Mouse (Mus musculus): ENCODE data around the gene Rac3. TPM values are rescaled to one million over a fixed set of nuclear protein-coding genes. Genes with fewer than 3 reads are reported as not detected.

Gene Rac3
- polyA plus RNA-seq, 1 experiment = 18.1 TPM

- H3K4me3 ChIP-seq (ENCODE audit: insufficient read depth, low read length) = no peak overlapping the region
- no peak for TF ChIP-seq POLR2A (IDR thresholded peaks at IDR 0.05; ENCODE audit: borderline replicate concordance, low read depth, low read length)
- TF ChIP-seq CTCF (IDR thresholded peaks at IDR 0.05; ENCODE audit: low read depth, low read length) = no peak
- H3K4me1 ChIP-seq (ENCODE audit: control insufficient read depth, insufficient read depth, low read length) = peaks cover 18% of the 10 kb centered on the region
- no peak overlapping the region for H3K27ac ChIP-seq (ENCODE audit: insufficient read depth, low read depth, low read length)
Observed at GRCm38 (mm10) chr11:120684660-120685059, 36.6 kb upstream of the Rac3 start.

DNA sequence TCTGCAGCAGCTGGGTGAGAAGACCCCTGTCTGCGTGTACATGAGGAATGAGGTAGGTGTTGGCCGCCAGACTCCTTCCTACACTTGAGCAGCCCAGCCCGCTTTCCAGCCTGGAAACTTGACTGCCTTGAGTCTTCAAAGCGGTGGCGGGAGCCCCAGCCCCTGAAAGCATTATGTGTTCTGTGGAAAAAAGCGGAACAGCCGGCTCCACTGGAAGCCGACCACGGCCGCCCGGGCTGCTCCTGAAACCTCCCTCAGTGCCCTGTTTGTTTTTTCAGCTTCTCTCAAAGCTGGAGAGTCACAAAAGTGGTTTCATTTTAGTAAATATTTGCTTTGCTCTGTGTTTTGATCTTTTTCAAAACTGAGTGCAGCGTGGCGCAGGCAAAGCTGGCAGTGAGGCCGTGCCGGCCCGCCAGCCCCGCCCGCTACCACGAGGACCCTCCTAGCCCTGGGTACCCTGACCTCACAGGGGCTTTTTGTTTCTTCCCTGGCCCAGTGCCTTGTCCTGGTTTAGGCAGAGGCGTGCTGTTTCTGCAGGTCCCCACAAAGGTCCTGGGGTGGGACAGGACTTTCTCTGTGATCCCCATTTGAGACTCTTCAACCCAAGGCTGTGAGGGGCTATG, 34.5 kb upstream of the Rac3 start:
- H3K4me1 ChIP-seq (ENCODE audit: control insufficient read depth, insufficient read depth, low read length) = peaks cover 22% of the 10 kb centered on the region
- H3K4me3 ChIP-seq (ENCODE audit: insufficient read depth, low read length) = no peak overlapping the region
- no peak overlapping the region for H3K27ac ChIP-seq (ENCODE audit: insufficient read depth, low read depth, low read length)
- TF ChIP-seq POLR2A (IDR thresholded peaks at IDR 0.05; ENCODE audit: borderline replicate concordance, low read depth, low read length) = no peak
- TF ChIP-seq CTCF (IDR thresholded peaks at IDR 0.05; ENCODE audit: low read depth, low read length) = no peak

GRCm38 (mm10) chr11:120689365-120689764, 31.9 kb upstream of the Rac3 start:
- TF ChIP-seq POLR2A (IDR thresholded peaks at IDR 0.05; ENCODE audit: borderline replicate concordance, low read depth, low read length) (no peak), CTCF (IDR thresholded peaks at IDR 0.05; ENCODE audit: low read depth, low read length) (no peak)
- Histone ChIP-seq H3K4me3 (ENCODE audit: insufficient read depth, low read length) (no peak overlapping the region), H3K4me1 (ENCODE audit: control insufficient read depth, insufficient read depth, low read length) (peaks cover 27% of the 10 kb centered on the region), H3K27ac (ENCODE audit: insufficient read depth, low read depth, low read length) (peak overlapping the region; percentile 24; the same call in 1 of the 2 replicates)

DNA sequence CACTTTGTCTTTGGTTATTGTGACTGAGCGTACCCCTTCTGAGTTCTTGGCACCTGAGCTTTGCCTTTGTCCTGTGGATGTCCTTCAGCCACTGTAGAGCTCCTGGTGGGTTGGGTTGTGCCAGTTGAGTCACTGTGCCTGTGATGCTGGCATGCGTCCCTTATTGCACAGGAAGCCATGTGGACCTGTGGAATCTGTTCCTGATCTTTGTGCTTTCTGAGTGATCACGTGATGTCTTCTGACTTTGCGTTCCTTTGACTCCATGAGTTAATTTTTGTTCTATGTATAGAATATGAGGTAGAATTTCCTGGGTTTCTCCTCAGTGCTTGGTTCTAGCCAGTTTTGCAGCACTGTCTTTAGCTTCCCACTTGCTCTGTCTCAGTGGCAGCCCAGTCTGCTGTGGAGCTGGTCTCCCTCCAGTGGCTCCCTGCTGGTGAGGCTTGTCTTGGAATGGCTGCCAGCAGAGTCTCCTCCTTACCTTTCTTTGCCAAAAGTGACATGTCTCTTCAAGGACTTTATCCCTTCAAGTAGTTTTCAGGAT, 28.7 kb upstream of the Rac3 start:
- Histone ChIP-seq H3K4me3 (ENCODE audit: insufficient read depth, low read length) (no peak overlapping the region), H3K4me1 (ENCODE audit: control insufficient read depth, insufficient read depth, low read length) (peaks cover 35% of the 10 kb centered on the region), H3K27ac (ENCODE audit: insufficient read depth, low read depth, low read length) (peak overlapping the region; percentile 28)
- no peak for TF ChIP-seq POLR2A (IDR thresholded peaks at IDR 0.05; ENCODE audit: borderline replicate concordance, low read depth, low read length)

DNA sequence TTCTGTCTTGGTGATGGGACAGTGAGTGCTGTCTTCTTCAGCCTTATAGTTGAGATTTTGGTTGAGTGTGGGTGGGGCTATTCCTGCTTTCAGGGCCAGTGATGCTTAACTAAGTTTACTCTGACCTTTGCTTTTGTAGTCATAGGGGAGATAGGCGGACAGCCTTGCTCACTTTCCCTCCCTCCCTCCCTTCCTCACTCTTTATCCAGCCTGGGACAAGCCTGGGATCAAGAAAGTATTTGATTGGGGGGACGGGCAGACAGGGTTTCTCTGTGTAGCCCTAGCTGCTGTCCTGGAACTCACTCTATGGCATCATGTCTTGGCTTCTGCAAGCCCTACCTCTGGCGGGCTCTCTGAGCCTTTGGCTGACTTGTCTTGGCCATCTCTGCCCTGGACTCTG, 27.8 kb upstream of the Rac3 start:
- Histone ChIP-seq H3K4me1 (ENCODE audit: control insufficient read depth, insufficient read depth, low read length) (peaks cover 42% of the 10 kb centered on the region), H3K4me3 (ENCODE audit: insufficient read depth, low read length) (no peak overlapping the region), H3K27ac (ENCODE audit: insufficient read depth, low read depth, low read length) (no peak overlapping the region)
- TF ChIP-seq POLR2A (IDR thresholded peaks at IDR 0.05; ENCODE audit: borderline replicate concordance, low read depth, low read length) = no peak
- no peak for TF ChIP-seq CTCF (IDR thresholded peaks at IDR 0.05; ENCODE audit: low read depth, low read length)

DNA sequence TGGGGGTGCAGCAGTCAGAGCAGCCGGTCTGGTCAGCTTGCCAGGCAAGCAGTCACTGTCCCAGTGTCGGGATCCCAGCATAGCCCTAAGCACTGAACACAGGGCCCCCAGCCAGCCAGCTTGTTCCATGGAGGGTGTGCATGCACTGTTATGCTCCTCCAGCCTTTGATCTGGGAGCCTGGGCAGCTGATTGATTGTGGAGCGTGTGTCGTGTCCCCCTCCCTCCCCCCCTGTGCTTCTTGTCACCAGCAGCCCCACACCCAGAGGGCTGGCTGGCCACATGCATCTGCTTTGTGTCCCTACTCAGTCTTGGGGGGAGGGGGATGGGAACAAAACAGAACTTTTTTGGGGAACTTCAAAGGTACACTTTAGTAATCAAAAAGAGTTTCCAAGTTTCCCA, 26.1 kb upstream of the Rac3 start:
- no peak overlapping the region for H3K4me3 ChIP-seq (ENCODE audit: insufficient read depth, low read length)
- H3K4me1 ChIP-seq (ENCODE audit: control insufficient read depth, insufficient read depth, low read length) = peaks cover 43% of the 10 kb centered on the region
- H3K27ac ChIP-seq (ENCODE audit: insufficient read depth, low read depth, low read length) = no peak overlapping the region
- TF ChIP-seq CTCF (IDR thresholded peaks at IDR 0.05; ENCODE audit: low read depth, low read length) (no peak), POLR2A (IDR thresholded peaks at IDR 0.05; ENCODE audit: borderline replicate concordance, low read depth, low read length) (no peak)

GRCm38 (mm10) chr11:120695641-120696040, 25.6 kb upstream of the Rac3 start:
- peaks cover 44% of the 10 kb centered on the region for H3K4me1 ChIP-seq (ENCODE audit: control insufficient read depth, insufficient read depth, low read length)
- TF ChIP-seq CTCF (IDR thresholded peaks at IDR 0.05; ENCODE audit: low read depth, low read length) = no peak
- no peak overlapping the region for H3K27ac ChIP-seq (ENCODE audit: insufficient read depth, low read depth, low read length)

DNA sequence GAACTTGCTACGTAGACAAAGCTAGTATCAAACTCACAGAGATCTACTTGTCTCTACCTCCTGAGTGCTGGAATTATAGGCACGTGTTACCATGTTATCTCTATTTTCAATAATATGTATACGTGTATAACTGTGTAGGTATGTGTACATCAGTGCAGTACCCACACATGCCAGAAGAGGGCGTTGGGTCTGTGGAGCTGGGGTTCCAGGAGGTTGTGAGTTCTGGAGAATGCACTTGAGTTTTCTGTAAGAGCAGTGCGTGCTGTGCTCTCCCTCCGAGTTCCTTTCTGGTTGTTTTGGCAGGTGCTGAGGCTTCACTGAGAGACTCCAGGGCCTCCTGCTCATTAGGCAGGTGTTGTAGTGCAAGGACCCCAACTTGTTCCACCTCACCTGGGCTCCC, 24.7 kb upstream of the Rac3 start:
- peaks cover 45% of the 10 kb centered on the region for H3K4me1 ChIP-seq (ENCODE audit: control insufficient read depth, insufficient read depth, low read length)
- no peak overlapping the region for H3K27ac ChIP-seq (ENCODE audit: insufficient read depth, low read depth, low read length)
- no peak for TF ChIP-seq POLR2A (IDR thresholded peaks at IDR 0.05; ENCODE audit: borderline replicate concordance, low read depth, low read length)
- peak; percentile 25; the same call in 1 of the 2 replicates for TF ChIP-seq CTCF (IDR thresholded peaks at IDR 0.05; ENCODE audit: low read depth, low read length)
- no peak overlapping the region for H3K4me3 ChIP-seq (ENCODE audit: insufficient read depth, low read length)

More at GRCm38 (mm10) chr11:120695641-120696040, 25.6 kb upstream of the Rac3 start:
- no peak overlapping the region for H3K4me3 ChIP-seq (ENCODE audit: insufficient read depth, low read length)

GRCm38 (mm10) chr11:120697741-120698140, 23.5 kb upstream of the Rac3 start:
- TF ChIP-seq CTCF (IDR thresholded peaks at IDR 0.05; ENCODE audit: low read depth, low read length) (no peak), POLR2A (IDR thresholded peaks at IDR 0.05; ENCODE audit: borderline replicate concordance, low read depth, low read length) (no peak)
- H3K27ac ChIP-seq (ENCODE audit: insufficient read depth, low read depth, low read length) = peak overlapping the region; percentile 54
- H3K4me1 ChIP-seq (ENCODE audit: control insufficient read depth, insufficient read depth, low read length) = peaks cover 35% of the 10 kb centered on the region
- H3K4me3 ChIP-seq (ENCODE audit: insufficient read depth, low read length) = no peak overlapping the region

DNA sequence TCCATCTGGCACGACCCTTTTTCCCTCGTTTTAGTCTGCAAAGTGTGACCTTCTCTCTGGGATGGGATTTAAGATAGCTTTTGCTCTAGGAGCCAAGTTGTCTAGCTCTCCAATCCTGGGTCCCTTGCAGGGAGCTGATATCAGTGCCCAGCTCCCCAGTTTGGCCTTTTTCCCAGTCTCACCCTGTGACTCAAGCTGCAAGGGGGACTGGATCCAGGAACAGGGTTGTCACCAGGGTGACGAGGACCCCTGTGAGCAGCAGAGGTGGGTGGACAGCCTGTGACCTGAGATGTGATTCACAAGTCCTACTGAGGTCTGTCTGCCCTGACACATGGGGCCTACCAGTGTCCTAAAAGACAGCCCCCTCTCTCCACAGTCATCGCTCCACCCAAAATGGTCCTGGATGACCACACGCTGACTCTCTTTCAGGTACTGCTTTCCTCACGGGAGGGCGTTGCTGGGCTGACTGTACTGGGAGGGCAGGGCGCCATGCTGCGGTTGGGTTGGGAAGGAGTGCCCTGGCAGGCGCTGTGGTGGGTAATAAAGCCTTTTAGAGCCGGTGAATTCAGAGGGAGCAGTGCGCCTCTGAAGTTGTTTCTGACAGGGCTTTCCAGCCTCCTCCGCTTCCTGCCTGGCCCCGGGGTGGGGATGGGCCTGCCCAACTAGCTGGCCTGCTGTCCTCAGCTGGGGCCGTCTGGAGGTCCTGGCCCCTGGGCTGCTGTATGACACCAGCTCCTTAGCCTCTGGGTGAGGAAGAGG, 17.4 kb upstream of the Rac3 start:
- TF ChIP-seq CTCF (IDR thresholded peaks at IDR 0.05; ENCODE audit: low read depth, low read length) (no peak), POLR2A (IDR thresholded peaks at IDR 0.05; ENCODE audit: borderline replicate concordance, low read depth, low read length) (no peak)
- H3K27ac ChIP-seq (ENCODE audit: insufficient read depth, low read depth, low read length) = no peak overlapping the region
- no peak overlapping the region for H3K4me3 ChIP-seq (ENCODE audit: insufficient read depth, low read length)
- H3K4me1 ChIP-seq (ENCODE audit: control insufficient read depth, insufficient read depth, low read length) = peaks cover 16% of the 10 kb centered on the region
